Mouse (Mus musculus): ENCODE measurements around the gene Ppil6. TPM values are rescaled to one million over a fixed set of nuclear protein-coding genes. Genes with fewer than 3 reads are reported as not detected.

Gene Ppil6
- polyA plus RNA-seq, 1 experiment = 0.08 TPM

DNA sequence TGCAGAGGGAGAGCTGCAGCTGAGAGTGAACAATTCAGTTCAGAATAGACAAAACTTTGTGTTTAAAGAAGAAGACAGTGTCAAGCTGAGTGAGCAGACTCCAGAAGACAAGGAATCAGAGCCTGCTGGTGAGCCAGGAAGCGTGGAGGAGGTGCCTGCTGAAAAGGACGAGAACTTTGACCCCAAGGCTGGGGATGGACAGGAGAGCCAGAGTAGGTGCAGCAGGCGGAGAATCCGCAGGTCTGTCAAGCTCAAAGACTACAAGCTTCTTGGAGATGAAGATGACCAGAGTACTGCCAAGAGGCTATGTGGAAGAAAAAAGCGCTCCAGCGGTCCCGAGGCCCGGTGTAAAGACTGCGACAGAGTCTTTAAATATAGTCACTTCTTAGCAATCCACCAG is 38.6 kb upstream of the Ppil6 start:
- Histone ChIP-seq H3K27me3 (ENCODE audit: control insufficient read depth, insufficient read depth, insufficient read length) (no peaks in the 10 kb centered on the region), H3K4me3 (ENCODE audit: insufficient read depth, poor library complexity, severe bottlenecking) (no peak overlapping the region), H3K36me3 (ENCODE audit: control insufficient read depth, insufficient read depth) (peaks cover 17% of the 10 kb centered on the region), H3ac (ENCODE audit: control insufficient read depth, insufficient read length, low read depth) (no peak overlapping the region), H3K79me2 (ENCODE audit: control insufficient read depth, insufficient read depth) (peaks cover 21% of the 10 kb centered on the region), H3K79me3 (ENCODE audit: low read depth) (peaks cover 8% of the 10 kb centered on the region)
- TF ChIP-seq CTCF (IDR thresholded peaks at IDR 0.05; ENCODE audit: control insufficient read depth, insufficient read depth, insufficient read length) (no peak), MYOD1 (IDR thresholded peaks at IDR 0.05; ENCODE audit: control insufficient read depth, insufficient read length, low read depth) (no peak), USF1 (IDR thresholded peaks at IDR 0.05; ENCODE audit: low read depth) (no peak), CEBPB (IDR thresholded peaks at IDR 0.05; ENCODE audit: low read depth) (no peak), MYOG (IDR thresholded peaks at IDR 0.05; ENCODE audit: control insufficient read depth, extremely low read depth, insufficient read length) (no peak), FOSL1 (IDR thresholded peaks at IDR 0.05; ENCODE audit: insufficient read depth, low read length, poor library complexity, severe bottlenecking) (no peak), MAX (IDR thresholded peaks at IDR 0.05) (no peak)

- peaks cover 24% of the 10 kb centered on the region for H3K36me3 ChIP-seq (ENCODE audit: control insufficient read depth, insufficient read depth)
- TF ChIP-seq CTCF (IDR thresholded peaks at IDR 0.05; ENCODE audit: control insufficient read depth, insufficient read depth, insufficient read length) = no peak
- TF ChIP-seq MYOD1 (IDR thresholded peaks at IDR 0.05; ENCODE audit: control insufficient read depth, insufficient read length, low read depth) = no peak
- no peak for TF ChIP-seq USF1 (IDR thresholded peaks at IDR 0.05; ENCODE audit: low read depth)
- TF ChIP-seq CEBPB (IDR thresholded peaks at IDR 0.05; ENCODE audit: low read depth) = no peak
- TF ChIP-seq MAX (IDR thresholded peaks at IDR 0.05) = no peak
- no peak for TF ChIP-seq MYOG (IDR thresholded peaks at IDR 0.05; ENCODE audit: control insufficient read depth, extremely low read depth, insufficient read length)
- no peak for TF ChIP-seq FOSL1 (IDR thresholded peaks at IDR 0.05; ENCODE audit: insufficient read depth, low read length, poor library complexity, severe bottlenecking)
- no peaks in the 10 kb centered on the region for H3K27me3 ChIP-seq (ENCODE audit: control insufficient read depth, insufficient read depth, insufficient read length)
- H3K79me3 ChIP-seq (ENCODE audit: low read depth) = peaks cover 8% of the 10 kb centered on the region
- H3K4me3 ChIP-seq (ENCODE audit: insufficient read depth, poor library complexity, severe bottlenecking) = no peak overlapping the region
- no peak overlapping the region for H3ac ChIP-seq (ENCODE audit: control insufficient read depth, insufficient read length, low read depth)
- H3K79me2 ChIP-seq (ENCODE audit: control insufficient read depth, insufficient read depth) = peaks cover 21% of the 10 kb centered on the region
Measured at GRCm38 (mm10) chr10:41452791-41453190, 37.4 kb upstream of the Ppil6 start.

DNA sequence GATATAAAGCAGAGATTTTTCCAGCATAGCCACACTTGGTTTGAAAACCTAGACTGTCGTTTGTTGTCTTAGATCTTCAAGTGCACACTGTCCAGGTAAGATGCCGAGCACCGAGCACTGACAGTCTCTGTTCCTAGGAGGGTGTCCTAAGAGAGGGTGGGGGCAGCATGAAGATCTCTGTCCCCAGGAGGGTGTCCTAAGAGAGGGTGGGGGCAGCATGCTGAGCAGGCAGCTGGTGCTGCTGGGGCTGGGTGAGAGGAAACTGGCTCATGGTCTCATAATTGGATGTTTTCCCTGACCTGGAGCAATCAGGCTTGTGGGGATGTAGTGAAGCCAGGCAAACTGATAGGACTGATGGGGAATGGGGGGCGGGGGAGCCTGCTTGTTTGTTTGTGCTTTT is 30.2 kb upstream of the Ppil6 start:
- no peaks in the 10 kb centered on the region for H3K27me3 ChIP-seq (ENCODE audit: control insufficient read depth, insufficient read depth, insufficient read length)
- H3ac ChIP-seq (ENCODE audit: control insufficient read depth, insufficient read length, low read depth) = no peak overlapping the region
- peaks cover 55% of the 10 kb centered on the region for H3K36me3 ChIP-seq (ENCODE audit: control insufficient read depth, insufficient read depth)
- no peaks in the 10 kb centered on the region for H3K79me2 ChIP-seq (ENCODE audit: control insufficient read depth, insufficient read depth)
- no peak for TF ChIP-seq CTCF (IDR thresholded peaks at IDR 0.05; ENCODE audit: control insufficient read depth, insufficient read depth, insufficient read length)
- no peak overlapping the region for H3K4me3 ChIP-seq (ENCODE audit: insufficient read depth, poor library complexity, severe bottlenecking)
- no peaks in the 10 kb centered on the region for H3K79me3 ChIP-seq (ENCODE audit: low read depth)

DNA sequence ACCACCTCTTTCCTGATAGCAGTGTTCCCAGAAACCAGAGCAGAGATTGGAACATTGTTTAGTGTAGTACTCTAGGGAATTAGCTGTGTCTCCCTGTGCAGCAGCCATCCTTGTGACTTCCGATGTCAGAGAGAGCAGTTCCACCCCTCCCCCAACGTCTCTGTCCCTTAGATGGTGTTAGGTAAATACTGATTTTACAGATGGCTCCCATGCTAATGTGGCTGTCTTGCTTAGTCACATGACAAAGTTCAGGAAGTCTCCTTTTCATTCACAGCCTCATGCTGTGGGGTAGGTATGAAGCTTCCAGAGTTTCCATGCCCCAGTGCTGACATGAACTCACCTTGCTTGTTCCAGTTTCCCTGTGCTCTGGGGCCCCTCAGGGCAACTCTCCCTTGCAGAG is 29.7 kb upstream of the Ppil6 start:
- peaks cover 53% of the 10 kb centered on the region for H3K36me3 ChIP-seq (ENCODE audit: control insufficient read depth, insufficient read depth)
- TF ChIP-seq CEBPB (IDR thresholded peaks at IDR 0.05; ENCODE audit: low read depth) = no peak
- no peak for TF ChIP-seq MAX (IDR thresholded peaks at IDR 0.05)
- no peak for TF ChIP-seq MYOD1 (IDR thresholded peaks at IDR 0.05; ENCODE audit: control insufficient read depth, insufficient read length, low read depth)
- TF ChIP-seq CTCF (IDR thresholded peaks at IDR 0.05; ENCODE audit: control insufficient read depth, insufficient read depth, insufficient read length) = no peak
- no peak for TF ChIP-seq FOSL1 (IDR thresholded peaks at IDR 0.05; ENCODE audit: insufficient read depth, low read length, poor library complexity, severe bottlenecking)
- TF ChIP-seq MYOG (IDR thresholded peaks at IDR 0.05; ENCODE audit: control insufficient read depth, extremely low read depth, insufficient read length) = no peak
- no peak for TF ChIP-seq USF1 (IDR thresholded peaks at IDR 0.05; ENCODE audit: low read depth)
- no peak overlapping the region for H3K4me3 ChIP-seq (ENCODE audit: insufficient read depth, poor library complexity, severe bottlenecking)
- H3K27me3 ChIP-seq (ENCODE audit: control insufficient read depth, insufficient read depth, insufficient read length) = no peaks in the 10 kb centered on the region
- no peak overlapping the region for H3ac ChIP-seq (ENCODE audit: control insufficient read depth, insufficient read length, low read depth)
- H3K79me3 ChIP-seq (ENCODE audit: low read depth) = no peaks in the 10 kb centered on the region
- H3K79me2 ChIP-seq (ENCODE audit: control insufficient read depth, insufficient read depth) = no peaks in the 10 kb centered on the region

GRCm38 (mm10) chr10:41461057-41461722 is 29.0 kb upstream of the Ppil6 start:
- no peaks in the 10 kb centered on the region for H3K79me2 ChIP-seq (ENCODE audit: control insufficient read depth, insufficient read depth)
- H3K79me3 ChIP-seq (ENCODE audit: low read depth) = no peaks in the 10 kb centered on the region
- no peak overlapping the region for H3ac ChIP-seq (ENCODE audit: control insufficient read depth, insufficient read length, low read depth)
- H3K4me3 ChIP-seq (ENCODE audit: insufficient read depth, poor library complexity, severe bottlenecking) = no peak overlapping the region
- H3K36me3 ChIP-seq (ENCODE audit: control insufficient read depth, insufficient read depth) = peaks cover 50% of the 10 kb centered on the region
- TF ChIP-seq FOSL1 (IDR thresholded peaks at IDR 0.05; ENCODE audit: insufficient read depth, low read length, poor library complexity, severe bottlenecking) (no peak), MAX (IDR thresholded peaks at IDR 0.05) (no peak), CTCF (IDR thresholded peaks at IDR 0.05; ENCODE audit: control insufficient read depth, insufficient read depth, insufficient read length) (no peak), MYOG (IDR thresholded peaks at IDR 0.05; ENCODE audit: control insufficient read depth, extremely low read depth, insufficient read length) (no peak), MYOD1 (IDR thresholded peaks at IDR 0.05; ENCODE audit: control insufficient read depth, insufficient read length, low read depth) (no peak), CEBPB (IDR thresholded peaks at IDR 0.05; ENCODE audit: low read depth) (no peak), USF1 (IDR thresholded peaks at IDR 0.05; ENCODE audit: low read depth) (no peak)
- H3K27me3 ChIP-seq (ENCODE audit: control insufficient read depth, insufficient read depth, insufficient read length) = no peaks in the 10 kb centered on the region

DNA sequence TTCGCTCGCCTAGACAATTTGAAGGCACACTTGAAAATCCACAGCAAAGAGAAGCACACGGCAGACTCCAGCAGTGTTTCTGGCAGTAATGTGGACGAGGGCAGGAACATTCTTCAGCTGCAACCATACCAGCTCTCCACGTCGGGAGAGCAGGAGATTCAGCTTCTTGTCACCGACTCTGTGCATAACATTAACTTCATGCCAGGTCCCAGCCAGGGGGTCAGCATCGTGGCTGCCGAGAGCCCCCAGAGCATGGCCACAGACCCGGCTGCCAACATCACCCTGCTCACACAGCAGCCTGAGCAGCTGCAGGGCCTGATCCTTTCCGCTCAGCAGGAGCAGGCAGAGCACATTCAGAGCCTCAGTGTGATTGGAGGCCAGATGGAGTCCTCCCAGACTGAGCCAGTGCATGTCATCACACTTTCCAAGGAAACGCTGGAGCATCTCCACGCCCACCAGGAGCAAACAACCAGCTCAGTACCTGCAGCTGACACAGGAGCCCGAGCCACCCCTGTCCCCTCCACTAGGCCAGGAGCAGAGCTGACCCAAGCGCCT is 25.8 kb upstream of the Ppil6 start:
- peaks cover 25% of the 10 kb centered on the region for H3K36me3 ChIP-seq (ENCODE audit: control insufficient read depth, insufficient read depth)
- no peaks in the 10 kb centered on the region for H3K27me3 ChIP-seq (ENCODE audit: control insufficient read depth, insufficient read depth, insufficient read length)
- TF ChIP-seq MYOG (IDR thresholded peaks at IDR 0.05; ENCODE audit: control insufficient read depth, extremely low read depth, insufficient read length) (no peak), MYOD1 (IDR thresholded peaks at IDR 0.05; ENCODE audit: control insufficient read depth, insufficient read length, low read depth) (no peak), MAX (IDR thresholded peaks at IDR 0.05) (no peak), FOSL1 (IDR thresholded peaks at IDR 0.05; ENCODE audit: insufficient read depth, low read length, poor library complexity, severe bottlenecking) (no peak), CEBPB (IDR thresholded peaks at IDR 0.05; ENCODE audit: low read depth) (no peak), CTCF (IDR thresholded peaks at IDR 0.05; ENCODE audit: control insufficient read depth, insufficient read depth, insufficient read length) (no peak), USF1 (IDR thresholded peaks at IDR 0.05; ENCODE audit: low read depth) (no peak)
- H3K79me3 ChIP-seq (ENCODE audit: low read depth) = no peaks in the 10 kb centered on the region
- no peak overlapping the region for H3K4me3 ChIP-seq (ENCODE audit: insufficient read depth, poor library complexity, severe bottlenecking)
- no peak overlapping the region for H3ac ChIP-seq (ENCODE audit: control insufficient read depth, insufficient read length, low read depth)
- H3K79me2 ChIP-seq (ENCODE audit: control insufficient read depth, insufficient read depth) = no peaks in the 10 kb centered on the region

Data from C2C12 (cell line).